Mouse (Mus musculus): ENCODE measurements around the gene 1700030K09Rik. TPM values are rescaled to one million over a fixed set of nuclear protein-coding genes. Genes with fewer than 3 reads are reported as not detected.

1700030K09Rik gene
- polyA plus RNA-seq, 1 experiment: 7.3 TPM

DNA sequence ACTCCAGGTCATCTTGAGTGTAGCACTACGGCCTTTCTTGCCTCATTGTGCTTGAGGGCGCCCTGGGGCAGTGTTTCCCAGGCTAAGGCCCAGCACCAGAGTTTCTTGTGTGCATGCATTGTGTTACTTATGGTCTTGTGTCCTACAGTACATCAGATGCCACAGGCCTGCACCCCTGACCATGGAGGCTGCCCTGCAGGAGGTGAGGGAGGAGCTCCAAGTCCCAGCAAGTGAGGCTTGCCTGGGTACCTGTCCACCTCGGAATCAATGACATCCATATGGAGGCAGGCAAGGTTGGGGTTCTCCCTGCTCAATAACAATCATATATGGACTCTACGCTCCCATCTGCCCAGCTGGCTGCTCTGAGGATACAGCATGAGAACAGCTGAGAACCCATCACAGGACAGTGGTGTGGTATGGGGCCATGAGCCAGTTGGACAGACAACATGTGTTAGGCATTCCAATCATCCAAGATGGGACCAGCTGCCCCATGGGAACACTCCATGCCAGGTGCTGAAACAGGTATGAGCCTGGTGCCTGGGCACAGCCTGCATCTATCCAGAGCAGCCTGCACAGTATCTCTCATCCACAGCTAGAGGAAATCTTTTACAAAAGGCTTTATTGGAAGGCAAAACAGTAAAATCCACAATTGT lies 16.3 kb downstream of the 1700030K09Rik start:
- Histone ChIP-seq H3K79me2 (ENCODE audit: control insufficient read depth, insufficient read depth) (no peaks in the 10 kb centered on the region), H3K27me3 (ENCODE audit: control insufficient read depth, insufficient read depth, insufficient read length) (no peaks in the 10 kb centered on the region), H3ac (ENCODE audit: control insufficient read depth, insufficient read length) (no peak overlapping the region), H3K4me3 (no peak overlapping the region), H3K36me3 (ENCODE audit: control insufficient read depth, insufficient read depth) (peaks cover 12% of the 10 kb centered on the region), H3K4me2 (ENCODE audit: low read depth) (no peak overlapping the region)
- TF ChIP-seq MYOG (IDR thresholded peaks at IDR 0.05; ENCODE audit: control insufficient read depth in 1 of 3, insufficient read depth in 1 of 3, insufficient read length in 2 of 3, low read depth in 2 of 3) (peak; percentile 84 to 99 (median 91)), TCF3 (IDR thresholded peaks at IDR 0.05; ENCODE audit: insufficient read length, low read depth) (peak; percentile 92), CEBPB (IDR thresholded peaks at IDR 0.05; ENCODE audit: insufficient read depth, poor library complexity, severe bottlenecking) (no peak), MAX (IDR thresholded peaks at IDR 0.05; ENCODE audit: low read depth) (no peak), SRF (IDR thresholded peaks at IDR 0.05; ENCODE audit: control insufficient read depth, insufficient read length, low read depth) (peak; percentile 86), REST (IDR thresholded peaks at IDR 0.05; ENCODE audit: insufficient read depth, insufficient read length) (no peak), POLR2A (IDR thresholded peaks at IDR 0.05; ENCODE audit: insufficient read length, low read depth) (no peak), POLR2AphosphoS2 (IDR thresholded peaks at IDR 0.05; ENCODE audit: insufficient read length, low read depth) (no peak), MYOD1 (IDR thresholded peaks at IDR 0.05; ENCODE audit: control insufficient read depth in 1 of 3, insufficient read length in 2 of 3, low read depth in 2 of 3) (peak; percentile 27 to 94 (median 94)), USF1 (IDR thresholded peaks at IDR 0.05; ENCODE audit: low read depth) (no peak), E2F4 (IDR thresholded peaks at IDR 0.05; ENCODE audit: insufficient read depth) (no peak), TCF12 (IDR thresholded peaks at IDR 0.05; ENCODE audit: insufficient read depth, poor library complexity, severe bottlenecking) (peak; percentile 68)

DNA sequence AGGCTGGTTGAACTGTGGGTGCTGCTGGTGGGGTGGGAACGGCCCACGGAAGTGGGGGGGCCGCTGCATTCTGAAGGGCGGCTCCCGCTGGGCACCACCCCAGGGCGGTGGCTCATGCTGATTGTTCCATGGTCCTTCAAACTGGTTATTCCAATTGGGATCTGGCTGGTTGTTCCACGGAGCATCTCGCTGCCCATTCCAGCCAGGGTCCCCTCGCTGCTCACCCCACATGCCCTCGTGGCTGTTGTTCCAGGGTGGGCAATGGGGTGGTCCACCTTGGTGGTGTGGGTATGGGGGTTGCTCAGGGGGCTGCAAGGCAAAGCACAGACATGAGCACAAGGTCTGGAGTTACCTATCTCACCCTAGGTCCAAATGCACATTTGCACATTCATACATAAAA lies 20.5 kb downstream of the 1700030K09Rik start:
- H3ac ChIP-seq (ENCODE audit: control insufficient read depth, insufficient read length): no peak overlapping the region
- H3K36me3 ChIP-seq (ENCODE audit: control insufficient read depth, insufficient read depth): peaks cover 29% of the 10 kb centered on the region
- no peak overlapping the region for H3K4me2 ChIP-seq (ENCODE audit: low read depth)
- no peaks in the 10 kb centered on the region for H3K27me3 ChIP-seq (ENCODE audit: control insufficient read depth, insufficient read depth, insufficient read length)
- TF ChIP-seq MYOD1 (IDR thresholded peaks at IDR 0.05; ENCODE audit: control insufficient read depth in 1 of 3, insufficient read length in 2 of 3, low read depth in 2 of 3): no peak
- TF ChIP-seq POLR2A (IDR thresholded peaks at IDR 0.05; ENCODE audit: insufficient read length, low read depth): no peak
- TF ChIP-seq POLR2AphosphoS2 (IDR thresholded peaks at IDR 0.05; ENCODE audit: insufficient read length, low read depth): no peak
- no peak for TF ChIP-seq MAX (IDR thresholded peaks at IDR 0.05; ENCODE audit: low read depth)
- no peak for TF ChIP-seq TCF12 (IDR thresholded peaks at IDR 0.05; ENCODE audit: insufficient read depth, poor library complexity, severe bottlenecking)
- TF ChIP-seq E2F4 (IDR thresholded peaks at IDR 0.05; ENCODE audit: insufficient read depth): no peak
- H3K4me3 ChIP-seq: no peak overlapping the region
- H3K79me2 ChIP-seq (ENCODE audit: control insufficient read depth, insufficient read depth): no peaks in the 10 kb centered on the region

DNA sequence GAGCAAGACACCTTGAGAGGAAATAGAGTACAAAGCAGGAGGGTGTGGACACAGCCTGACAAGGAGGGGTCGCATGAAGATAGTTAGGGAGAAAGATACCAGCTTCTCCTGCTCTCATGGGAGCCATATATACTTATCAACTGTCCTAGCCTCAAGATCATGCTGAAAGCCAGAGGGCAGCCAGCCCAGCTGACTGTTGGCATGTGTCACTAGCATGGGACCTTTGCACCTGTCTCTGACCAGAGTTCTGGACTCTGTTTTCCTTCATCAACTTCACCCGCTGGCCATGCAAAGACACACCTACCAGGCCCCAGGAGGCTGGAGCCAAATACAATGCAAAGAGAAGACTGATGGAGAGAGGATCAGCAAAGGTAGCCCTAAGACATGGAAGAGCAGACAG lies 25.6 kb downstream of the 1700030K09Rik start:
- Histone ChIP-seq H3K36me3 (ENCODE audit: control insufficient read depth, insufficient read depth) (peaks cover 29% of the 10 kb centered on the region), H3K79me2 (ENCODE audit: control insufficient read depth, insufficient read depth) (peaks cover 19% of the 10 kb centered on the region), H3K4me3 (no peak overlapping the region), H3K27me3 (ENCODE audit: control insufficient read depth, insufficient read depth, insufficient read length) (no peaks in the 10 kb centered on the region), H3K4me2 (ENCODE audit: low read depth) (peak overlapping the region; percentile 12), H3ac (ENCODE audit: control insufficient read depth, insufficient read length) (no peak overlapping the region)
- TF ChIP-seq TCF3 (IDR thresholded peaks at IDR 0.05; ENCODE audit: insufficient read length, low read depth) (peak; percentile 73), MYOG (IDR thresholded peaks at IDR 0.05; ENCODE audit: control insufficient read depth in 1 of 3, insufficient read depth in 1 of 3, insufficient read length in 2 of 3, low read depth in 2 of 3) (peak; percentile 72 to 92 (median 84)), MYOD1 (IDR thresholded peaks at IDR 0.05; ENCODE audit: control insufficient read depth in 1 of 3, insufficient read length in 2 of 3, low read depth in 2 of 3) (peak; percentile 76 to 89 (median 81)), E2F4 (IDR thresholded peaks at IDR 0.05; ENCODE audit: insufficient read depth) (no peak), TCF12 (IDR thresholded peaks at IDR 0.05; ENCODE audit: insufficient read depth, poor library complexity, severe bottlenecking) (peak; percentile 80), SRF (IDR thresholded peaks at IDR 0.05; ENCODE audit: control insufficient read depth, insufficient read length, low read depth) (no peak)

DNA sequence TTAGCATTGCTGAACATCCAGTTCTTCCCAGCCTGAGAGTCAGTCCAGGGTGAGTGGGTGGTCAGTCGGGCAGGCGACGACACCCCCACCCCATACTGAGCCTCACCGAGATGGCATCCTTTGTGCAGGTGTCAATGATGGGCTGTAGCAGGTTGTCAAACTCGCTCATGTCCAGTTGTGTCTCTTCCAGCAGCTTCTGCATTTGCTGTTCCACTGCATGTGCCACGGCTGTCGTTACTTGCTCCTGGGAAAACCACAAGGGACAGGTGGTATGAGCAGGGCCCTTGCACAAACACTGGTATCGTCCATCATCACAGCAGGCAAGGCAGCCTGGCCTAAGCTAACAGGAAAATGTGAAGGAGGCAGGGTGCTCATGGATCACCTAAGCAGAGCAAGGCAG lies 26.3 kb downstream of the 1700030K09Rik start:
- H3K79me2 ChIP-seq (ENCODE audit: control insufficient read depth, insufficient read depth): peaks cover 24% of the 10 kb centered on the region
- H3ac ChIP-seq (ENCODE audit: control insufficient read depth, insufficient read length): no peak overlapping the region
- no peak overlapping the region for H3K4me3 ChIP-seq
- H3K27me3 ChIP-seq (ENCODE audit: control insufficient read depth, insufficient read depth, insufficient read length): no peaks in the 10 kb centered on the region
- H3K36me3 ChIP-seq (ENCODE audit: control insufficient read depth, insufficient read depth): peaks cover 22% of the 10 kb centered on the region
- H3K4me2 ChIP-seq (ENCODE audit: low read depth): no peak overlapping the region
- TF ChIP-seq MYOD1 (IDR thresholded peaks at IDR 0.05; ENCODE audit: control insufficient read depth in 1 of 3, insufficient read length in 2 of 3, low read depth in 2 of 3) (peak in 2 of 3 experiments; percentile 88 to 89), USF1 (IDR thresholded peaks at IDR 0.05; ENCODE audit: low read depth) (no peak), TCF3 (IDR thresholded peaks at IDR 0.05; ENCODE audit: insufficient read length, low read depth) (peak; percentile 85), CEBPB (IDR thresholded peaks at IDR 0.05; ENCODE audit: insufficient read depth, poor library complexity, severe bottlenecking) (no peak), MYOG (IDR thresholded peaks at IDR 0.05; ENCODE audit: control insufficient read depth in 1 of 3, insufficient read depth in 1 of 3, insufficient read length in 2 of 3, low read depth in 2 of 3) (peak; percentile 47 to 93 (median 84)), POLR2A (IDR thresholded peaks at IDR 0.05; ENCODE audit: insufficient read length, low read depth) (no peak), SRF (IDR thresholded peaks at IDR 0.05; ENCODE audit: control insufficient read depth, insufficient read length, low read depth) (no peak), REST (IDR thresholded peaks at IDR 0.05; ENCODE audit: insufficient read depth, insufficient read length) (no peak), MAX (IDR thresholded peaks at IDR 0.05; ENCODE audit: low read depth) (no peak), POLR2AphosphoS2 (IDR thresholded peaks at IDR 0.05; ENCODE audit: insufficient read length, low read depth) (no peak), E2F4 (IDR thresholded peaks at IDR 0.05; ENCODE audit: insufficient read depth) (no peak), TCF12 (IDR thresholded peaks at IDR 0.05; ENCODE audit: insufficient read depth, poor library complexity, severe bottlenecking) (peak; percentile 84)
